Mouse (Mus musculus) neural tube, embryonic 12.5 days (tissue): ENCODE measurements around the gene Fnip2. TPM values are rescaled to one million over a fixed set of nuclear protein-coding genes. Genes with fewer than 3 reads are reported as not detected.

Experiments
- ATAC-seq: fragments of 200-750 bp; cut with Nextera tagmentation; 2 replicates; pipeline ENCODE4 v1.8.0; 2017; ENCODE audit warnings: low read depth, mild to moderate bottlenecking, moderate TSS enrichment, moderate library complexity; ENCODE audit not compliant: low FRiP score
- H3K27ac ChIP-seq: fragments of 300-500 bp; sonication (generic); 2 replicates; pipeline ENCODE4 v1.5.1; 2016
- H3K27me3 ChIP-seq: fragments of 300-500 bp; sonication (generic); replicated peaks from 2 replicates; pipeline ENCODE4 v1.6.1; 2016; ENCODE audit warnings: mild to moderate bottlenecking
- H3K36me3 ChIP-seq: fragments of 300-500 bp; sonication (generic); 2 replicates; pipeline ENCODE4 v1.6.1; 2016; ENCODE audit warnings: mild to moderate bottlenecking
- H3K4me1 ChIP-seq: fragments of 300-500 bp; sonication (generic); 2 replicates; pipeline ENCODE4 v1.6.1; 2016
- H3K4me2 ChIP-seq: fragments of 300-500 bp; sonication (generic); replicated peaks from 2 replicates; pipeline ENCODE4 v1.6.1; 2016; ENCODE audit warnings: mild to moderate bottlenecking
- H3K4me3 ChIP-seq: fragments of 300-500 bp; sonication (generic); 2 replicates; pipeline ENCODE4 v1.5.1; 2016
- H3K9ac ChIP-seq: fragments of 300-500 bp; sonication (generic); 2 replicates; pipeline ENCODE4 v1.6.1; 2016; ENCODE audit warnings: mild to moderate bottlenecking
- H3K9me3 ChIP-seq: fragments of 300-500 bp; sonication (generic); 2 replicates; pipeline ENCODE4 v1.6.1; 2016; ENCODE audit warnings: mild to moderate bottlenecking
- WGBS: fragments of 180-500 bp; shearing (Covaris S2); methylation state at CpG from one replicate; pipeline ENCODE4 v1.1.7; 2016; 5-methylcytosine and 5-hydroxymethylcytosine counted together
- polyA plus RNA-seq: library from polyadenylated mRNA; unstranded; fragments of >200 nt; fragmentation: Nextera tagmentation; extraction: Ambion mirVana; gene quantifications from 2 replicates; pipeline ENCODE4 v1.2.1, GENCODE M21; 2016

Fnip2 gene
- polyA plus RNA-seq, 1 experiment from 2014 or later: 9.6 TPM

DNA sequence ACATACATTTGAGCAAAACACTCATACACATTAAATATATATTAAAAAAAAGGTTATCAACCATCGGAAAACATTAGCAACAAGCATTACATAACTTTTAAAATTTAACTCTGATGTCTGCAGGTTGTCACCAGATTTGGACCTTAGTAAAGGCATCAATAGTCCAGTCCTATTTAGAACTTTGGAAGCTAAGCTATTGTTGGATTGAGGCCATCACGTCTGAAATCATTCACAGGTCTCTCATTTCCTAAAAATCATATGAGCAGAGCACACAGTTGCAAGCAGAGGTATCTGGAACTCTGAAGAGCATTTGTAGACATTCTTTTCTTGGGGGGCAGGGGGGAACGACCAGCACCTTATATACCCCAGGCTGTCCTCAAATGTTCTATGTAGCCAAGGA lies 28.5 kb downstream of the Fnip2 start:
- WGBS: 91% methylated on average over 3 of the region's 3 CpGs
- ATAC-seq: no peak
- Histone ChIP-seq H3K4me3 (no peak overlapping the region), H3K4me2 (no peak overlapping the region), H3K4me1 (0 out of 2 replicates have a peak, but pooled peaks cover 5% of the 10 kb centered on the region), H3K27me3 (no peaks in the 10 kb centered on the region), H3K36me3 (no peaks in the 10 kb centered on the region), H3K9me3 (no peaks in the 10 kb centered on the region), H3K27ac (no peak overlapping the region), H3K9ac (no peak overlapping the region)

DNA sequence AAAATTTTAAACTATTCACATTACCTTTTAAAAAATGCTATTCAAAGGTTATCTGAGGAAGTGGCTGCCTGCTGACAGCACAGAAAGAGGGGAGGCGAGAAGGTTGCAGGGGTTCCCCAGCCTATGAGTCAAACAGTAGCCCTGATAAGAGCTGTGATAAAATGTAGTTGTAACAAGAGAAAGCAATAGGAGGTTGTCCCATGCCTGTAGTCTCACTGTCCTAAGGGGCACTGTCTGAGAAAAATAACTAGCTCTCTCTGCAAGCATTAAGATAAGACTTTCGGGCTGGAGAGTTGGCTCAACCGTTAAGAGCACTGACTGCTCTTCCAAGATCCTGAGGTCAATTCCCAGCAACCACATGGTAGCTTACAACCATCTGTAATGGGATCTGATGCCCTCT lies 29.3 kb downstream of the Fnip2 start:
- WGBS: 94% methylated on average over 3 of the region's 3 CpGs
- H3K9ac ChIP-seq: no peak overlapping the region
- no peaks in the 10 kb centered on the region for H3K9me3 ChIP-seq
- no peak overlapping the region for H3K4me3 ChIP-seq
- ATAC-seq: no peak
- H3K36me3 ChIP-seq: no peaks in the 10 kb centered on the region
- no peak overlapping the region for H3K27ac ChIP-seq
- no peak overlapping the region for H3K4me2 ChIP-seq
- no peaks in the 10 kb centered on the region for H3K27me3 ChIP-seq
- H3K4me1 ChIP-seq: 0 out of 2 replicates have a peak, but pooled peaks cover 5% of the 10 kb centered on the region

GRCm38 (mm10) chr3:79537626-79538203 lies 29.9 kb downstream of the Fnip2 start:
- H3K27ac ChIP-seq: no peak overlapping the region
- 0 out of 2 replicates have a peak, but pooled peaks cover 3% of the 10 kb centered on the region for H3K4me1 ChIP-seq
- no peak overlapping the region for H3K9ac ChIP-seq
- no peaks in the 10 kb centered on the region for H3K27me3 ChIP-seq
- no peaks in the 10 kb centered on the region for H3K9me3 ChIP-seq
- no peak overlapping the region for H3K4me3 ChIP-seq
- no peaks in the 10 kb centered on the region for H3K36me3 ChIP-seq
- ATAC-seq: no peak
- no peak overlapping the region for H3K4me2 ChIP-seq
- 87% methylated on average over 3 of the region's 3 CpGs for WGBS

GRCm38 (mm10) chr3:79537023-79537422 lies 30.6 kb downstream of the Fnip2 start:
- Histone ChIP-seq H3K4me3 (no peak overlapping the region), H3K9ac (no peak overlapping the region), H3K4me1 (no peaks in the 10 kb centered on the region), H3K36me3 (no peaks in the 10 kb centered on the region), H3K27me3 (no peaks in the 10 kb centered on the region), H3K4me2 (no peak overlapping the region), H3K27ac (no peak overlapping the region), H3K9me3 (no peaks in the 10 kb centered on the region)
- WGBS: 88% methylated on average over 7 of the region's 7 CpGs
- no peak for ATAC-seq

DNA sequence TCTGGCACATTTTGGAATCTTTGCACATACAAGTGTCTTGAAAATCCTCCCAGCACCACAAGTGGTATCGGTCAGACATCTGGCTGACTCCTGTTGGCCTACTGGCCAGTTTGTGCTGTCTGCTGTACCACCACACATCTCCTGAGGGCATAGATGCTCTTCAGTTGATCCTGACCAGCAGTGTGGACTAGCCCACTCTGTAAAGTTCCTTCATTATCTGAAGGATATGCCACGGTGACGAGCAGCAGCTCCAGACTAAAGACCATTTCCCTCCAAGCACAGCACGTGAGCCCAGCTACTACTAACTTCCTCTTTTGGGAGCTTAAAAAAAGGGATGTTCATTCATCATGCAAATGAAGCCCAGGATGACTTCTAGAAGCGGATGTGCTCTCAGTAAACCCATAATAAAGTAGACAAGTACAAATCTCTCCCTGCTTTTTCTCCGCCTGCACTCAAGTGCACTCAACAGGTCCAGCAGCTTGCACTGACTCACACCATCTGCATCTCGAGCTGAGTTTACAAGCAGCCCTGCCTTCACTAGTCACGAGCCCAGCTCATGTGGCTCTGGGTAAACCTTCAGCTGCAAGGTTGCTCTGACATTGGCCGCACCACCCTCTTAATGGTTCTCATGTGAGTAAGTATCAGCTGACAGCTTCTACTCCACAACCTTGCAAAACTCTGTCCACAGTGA lies 35.9 kb downstream of the Fnip2 start:
- Histone ChIP-seq H3K4me2 (no peak overlapping the region), H3K36me3 (no peaks in the 10 kb centered on the region), H3K4me1 (no peaks in the 10 kb centered on the region), H3K27ac (no peak overlapping the region), H3K27me3 (no peaks in the 10 kb centered on the region), H3K9ac (no peak overlapping the region), H3K4me3 (no peak overlapping the region), H3K9me3 (no peaks in the 10 kb centered on the region)
- no peak for ATAC-seq
- WGBS: 77% methylated on average over 9 of the region's 9 CpGs

- Histone ChIP-seq H3K36me3 (no peaks in the 10 kb centered on the region), H3K9me3 (no peaks in the 10 kb centered on the region), H3K4me3 (no peak overlapping the region), H3K4me1 (no peaks in the 10 kb centered on the region), H3K27me3 (no peaks in the 10 kb centered on the region), H3K27ac (no peak overlapping the region), H3K9ac (no peak overlapping the region), H3K4me2 (no peak overlapping the region)
- 87% methylated on average over 6 of the region's 6 CpGs for WGBS
- ATAC-seq: no peak
Measured at GRCm38 (mm10) chr3:79529499-79530096, 38.0 kb downstream of the Fnip2 start.

GRCm38 (mm10) chr3:79528451-79528850 lies 39.1 kb downstream of the Fnip2 start:
- H3K27me3 ChIP-seq: no peaks in the 10 kb centered on the region
- no peak overlapping the region for H3K27ac ChIP-seq
- ATAC-seq: no peak
- no peak overlapping the region for H3K4me3 ChIP-seq
- no peaks in the 10 kb centered on the region for H3K36me3 ChIP-seq
- no peaks in the 10 kb centered on the region for H3K9me3 ChIP-seq
- H3K9ac ChIP-seq: no peak overlapping the region
- H3K4me1 ChIP-seq: no peaks in the 10 kb centered on the region
- WGBS: 77% methylated on average over 8 of the region's 8 CpGs
- no peak overlapping the region for H3K4me2 ChIP-seq

GRCm38 (mm10) chr3:79527921-79528320 lies 39.7 kb downstream of the Fnip2 start:
- no peaks in the 10 kb centered on the region for H3K4me1 ChIP-seq
- H3K4me3 ChIP-seq: no peak overlapping the region
- no peaks in the 10 kb centered on the region for H3K9me3 ChIP-seq
- H3K9ac ChIP-seq: no peak overlapping the region
- ATAC-seq: no peak
- H3K27ac ChIP-seq: no peak overlapping the region
- WGBS: 76% methylated on average over 8 of the region's 8 CpGs
- H3K36me3 ChIP-seq: no peaks in the 10 kb centered on the region
- no peak overlapping the region for H3K4me2 ChIP-seq
- H3K27me3 ChIP-seq: no peaks in the 10 kb centered on the region

DNA sequence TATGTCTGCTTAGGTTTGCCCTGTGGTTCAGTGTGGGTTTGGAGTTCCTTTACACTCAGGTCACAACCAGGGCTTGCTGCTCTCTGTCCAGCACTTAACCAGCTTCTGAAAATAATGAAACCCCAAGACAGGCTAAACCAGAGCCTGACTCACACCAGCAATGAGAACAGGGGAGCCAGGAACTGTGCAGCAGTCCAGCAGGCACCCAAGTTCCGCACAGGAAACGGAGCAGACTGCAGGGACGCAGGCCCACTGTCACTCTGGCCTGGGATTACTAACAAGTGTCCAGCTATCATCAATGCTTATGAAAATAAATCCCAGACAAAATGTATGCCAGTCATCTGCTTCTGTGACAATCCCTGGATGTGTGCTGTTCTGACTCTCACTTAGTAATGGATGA lies 40.1 kb downstream of the Fnip2 start:
- no peak for ATAC-seq
- no peak overlapping the region for H3K27ac ChIP-seq
- H3K9ac ChIP-seq: no peak overlapping the region
- no peaks in the 10 kb centered on the region for H3K9me3 ChIP-seq
- no peaks in the 10 kb centered on the region for H3K36me3 ChIP-seq
- no peaks in the 10 kb centered on the region for H3K27me3 ChIP-seq
- H3K4me3 ChIP-seq: no peak overlapping the region
- H3K4me1 ChIP-seq: no peaks in the 10 kb centered on the region
- no peak overlapping the region for H3K4me2 ChIP-seq
- WGBS: 86% methylated on average over 3 of the region's 3 CpGs

GRCm38 (mm10) chr3:79523349-79523748 lies 44.2 kb downstream of the Fnip2 start:
- no peak overlapping the region for H3K9ac ChIP-seq
- H3K27ac ChIP-seq: no peak overlapping the region
- peaks cover 12% of the 10 kb centered on the region for H3K4me1 ChIP-seq
- WGBS: 93% methylated on average over 4 of the region's 4 CpGs
- H3K4me3 ChIP-seq: no peak overlapping the region
- H3K27me3 ChIP-seq: no peaks in the 10 kb centered on the region
- H3K9me3 ChIP-seq: no peaks in the 10 kb centered on the region
- no peak overlapping the region for H3K4me2 ChIP-seq
- no peak for ATAC-seq
- H3K36me3 ChIP-seq: no peaks in the 10 kb centered on the region

DNA sequence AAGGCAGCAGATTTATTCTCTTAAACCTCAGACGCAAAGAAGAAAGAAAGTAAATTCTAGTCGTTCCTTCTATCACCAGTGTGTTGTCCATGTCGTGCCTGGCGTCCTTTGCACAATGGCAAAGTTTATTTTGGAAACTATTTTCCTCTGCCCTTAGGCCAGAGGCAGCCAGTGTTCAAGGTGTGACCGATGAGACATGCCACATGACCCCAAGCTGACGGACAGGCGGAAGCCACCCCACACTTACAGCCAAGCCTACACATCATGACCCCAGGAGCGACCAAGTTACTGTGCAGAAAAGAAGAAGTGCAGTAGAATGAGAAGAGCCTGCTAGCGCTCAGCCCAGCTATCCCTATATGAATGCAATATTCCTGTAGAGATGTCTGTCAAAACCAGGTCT lies 47.7 kb downstream of the Fnip2 start:
- Histone ChIP-seq H3K4me3 (no peak overlapping the region), H3K4me1 (peaks cover 22% of the 10 kb centered on the region), H3K27me3 (no peaks in the 10 kb centered on the region), H3K27ac (no peak overlapping the region), H3K9ac (no peak overlapping the region), H3K4me2 (no peak overlapping the region), H3K9me3 (no peaks in the 10 kb centered on the region), H3K36me3 (no peaks in the 10 kb centered on the region; the same call in 1 of the 2 replicates)
- ATAC-seq: no peak
- 84% methylated on average over 9 of the region's 9 CpGs for WGBS

DNA sequence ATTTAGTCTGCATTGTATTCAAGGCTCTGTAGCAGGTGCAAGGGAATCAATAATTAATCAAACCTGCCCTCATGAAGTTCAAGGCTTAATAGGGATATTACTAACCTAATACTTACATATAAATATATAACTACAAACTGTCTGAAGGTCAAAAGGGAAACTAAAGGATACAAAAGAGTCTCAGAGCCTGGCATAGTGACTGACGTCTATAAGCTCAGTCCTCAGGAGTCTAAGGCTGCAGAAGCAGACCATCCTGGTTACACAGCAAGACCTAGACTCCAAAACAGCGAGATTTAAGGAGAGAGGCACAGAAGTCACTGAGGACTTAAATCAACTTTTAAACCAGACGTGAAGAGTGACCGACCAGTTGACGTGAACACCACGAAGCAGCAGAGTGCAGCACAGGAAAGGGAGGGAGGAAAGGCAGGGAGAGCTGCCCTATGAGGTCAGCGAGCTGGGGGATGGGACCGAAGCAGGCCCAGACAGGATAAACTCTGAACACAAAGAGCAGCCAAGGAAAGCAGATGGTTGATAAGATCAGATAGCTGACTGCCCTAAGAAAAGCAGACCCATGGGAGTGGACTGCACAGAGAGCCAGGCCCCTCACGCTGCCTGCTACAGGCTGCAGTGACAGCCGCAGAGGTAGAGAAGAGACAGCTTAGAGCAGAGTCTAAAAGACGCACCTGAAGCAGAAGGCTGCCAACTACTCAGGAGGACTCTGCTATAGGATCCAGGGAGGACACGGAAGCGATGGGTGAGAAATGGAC lies 48.7 kb downstream of the Fnip2 start:
- H3K9me3 ChIP-seq: no peaks in the 10 kb centered on the region
- no peaks in the 10 kb centered on the region for H3K27me3 ChIP-seq
- peak; percentile 66 for ATAC-seq
- no peaks in the 10 kb centered on the region; the same call in 1 of the 2 replicates for H3K36me3 ChIP-seq
- WGBS: 60% methylated on average over 13 of the region's 13 CpGs
- H3K4me1 ChIP-seq: peaks cover 22% of the 10 kb centered on the region
- H3K4me2 ChIP-seq: peak overlapping the region; percentile 16; the same call in 1 of the 2 replicates
- H3K4me3 ChIP-seq: no peak overlapping the region
- 0 out of 2 replicates have a peak overlapping the region, but pooled peaks have one; percentile 5 for H3K27ac ChIP-seq
- peak overlapping the region; percentile 14 for H3K9ac ChIP-seq
